Mouse (Mus musculus): Measurements from ENCODE around the gene Emg1.
"Not testable (repeated sequence)": the region's sequence is repeated elsewhere in the genome, so short reads cannot be mapped to it uniquely, and the experiment has no call there.

Gene Emg1

DNA sequence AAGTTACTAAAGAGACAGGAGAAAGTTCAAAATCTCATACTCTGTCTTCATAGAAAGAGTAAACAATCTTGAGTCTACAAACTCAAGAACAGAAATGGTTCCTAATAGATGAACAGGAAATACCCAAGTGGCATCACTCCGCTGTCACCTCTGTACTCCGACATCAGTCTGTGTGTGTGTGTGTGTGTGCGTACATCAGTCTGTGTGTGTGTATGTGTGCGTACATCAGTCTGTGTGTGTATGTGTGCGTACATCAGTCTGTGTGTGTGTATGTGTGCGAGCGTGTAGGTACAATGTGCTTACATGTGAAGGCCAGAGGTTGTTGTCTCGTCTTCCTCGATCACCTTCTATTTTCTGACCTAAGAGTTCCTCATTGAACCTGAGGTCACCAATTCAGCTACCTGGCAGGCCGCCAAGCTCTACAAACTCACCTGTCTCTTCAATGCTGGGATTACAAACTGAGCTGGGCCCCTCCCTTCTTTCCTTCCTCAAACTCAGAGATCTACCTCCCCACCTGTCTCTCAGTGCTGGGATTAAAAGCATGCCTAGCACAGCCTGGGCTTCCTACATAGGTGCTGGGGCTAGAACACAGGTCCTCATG is 3.6 kb downstream of the Emg1 start:
- no peak for DNase-seq (ENCODE audit: low read depth, low spot score)

DNA sequence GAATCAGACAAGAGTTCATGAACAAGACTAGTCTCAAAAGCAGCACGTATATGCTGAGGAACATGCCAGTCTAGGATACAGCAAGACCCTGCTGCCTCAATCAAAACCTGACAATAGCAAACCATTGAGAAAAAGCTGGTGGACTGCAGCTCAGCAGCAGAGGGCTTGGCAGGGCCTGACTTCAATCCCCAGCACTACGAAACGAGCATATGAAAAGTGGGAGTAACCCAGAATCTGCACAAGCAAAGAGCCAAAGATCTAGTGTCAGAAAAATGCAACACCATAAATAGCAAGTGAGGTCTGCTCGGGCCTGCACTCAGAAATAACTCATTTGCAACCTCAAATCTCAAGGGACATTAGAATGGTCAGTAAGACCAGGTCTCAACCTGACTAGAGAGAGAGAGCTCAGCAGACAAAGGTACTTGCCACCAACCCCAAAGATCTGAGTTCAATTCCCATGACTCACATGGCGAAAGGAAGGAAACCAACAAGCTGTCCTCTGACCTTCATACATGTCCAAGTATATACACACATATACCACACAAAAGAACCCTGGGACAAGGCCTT is 5.8 kb downstream of the Emg1 start:
- no peak for DNase-seq (ENCODE audit: low read depth, low spot score)

DNA sequence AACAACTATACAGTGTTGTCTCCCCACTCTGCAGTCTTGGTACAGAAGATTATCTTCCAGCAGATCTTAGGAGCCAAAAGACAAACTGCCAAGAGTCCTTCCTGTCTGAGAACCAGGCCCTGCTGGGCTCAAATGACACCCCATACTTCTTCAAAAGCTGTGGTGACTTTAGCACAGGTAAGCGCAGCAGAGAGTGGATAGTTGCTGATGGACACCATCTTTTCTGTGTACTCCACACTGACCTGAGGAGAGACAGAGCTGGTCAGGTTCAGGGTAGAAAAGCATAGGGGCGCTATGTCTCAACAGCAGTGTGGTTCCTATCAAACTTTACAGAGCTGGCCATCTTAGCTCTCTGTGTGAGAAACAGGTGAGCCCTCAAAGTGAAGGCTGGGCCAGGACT is 7.6 kb downstream of the Emg1 start:
- DNase-seq (ENCODE audit: low read depth, low spot score): no peak

DNA sequence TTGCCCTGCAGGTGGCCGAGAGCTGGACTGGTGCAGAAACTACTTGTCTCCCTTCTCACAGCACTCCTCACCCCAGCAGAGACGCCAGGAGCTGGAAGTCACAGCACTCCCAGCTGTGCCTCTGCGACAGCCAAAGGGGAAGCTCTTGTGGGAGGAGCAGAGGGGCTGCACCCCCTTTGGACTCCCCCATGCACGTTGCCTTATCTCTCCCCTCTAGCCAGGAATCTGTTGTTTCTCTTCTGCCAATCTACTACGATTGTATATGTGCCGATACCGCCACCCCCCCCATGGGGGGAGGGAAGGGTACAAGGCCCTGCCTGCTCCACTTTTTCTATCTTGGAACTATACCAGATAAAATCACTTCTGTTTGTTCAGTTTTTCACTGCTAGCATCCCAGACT is 8.2 kb downstream of the Emg1 start:
- DNase-seq (ENCODE audit: low read depth, low spot score): no peak

DNA sequence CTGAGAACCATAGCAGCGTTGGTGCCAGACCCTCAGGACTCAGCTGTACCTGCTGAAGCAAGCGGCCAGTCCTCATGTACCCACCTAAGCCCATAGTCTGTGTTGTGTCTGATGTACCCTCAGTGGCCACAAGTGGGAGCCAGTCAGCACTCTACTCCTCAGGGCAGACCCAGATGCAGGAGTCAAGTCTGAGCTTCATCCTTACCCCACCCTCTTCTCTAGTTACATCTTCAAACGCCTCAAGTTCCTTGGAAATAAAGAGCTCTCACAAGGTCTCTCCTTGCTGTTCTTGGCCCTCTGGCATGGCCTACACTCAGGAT is 9.2 kb downstream of the Emg1 start:
- DNase-seq (ENCODE audit: low read depth, low spot score): no peak

DNA sequence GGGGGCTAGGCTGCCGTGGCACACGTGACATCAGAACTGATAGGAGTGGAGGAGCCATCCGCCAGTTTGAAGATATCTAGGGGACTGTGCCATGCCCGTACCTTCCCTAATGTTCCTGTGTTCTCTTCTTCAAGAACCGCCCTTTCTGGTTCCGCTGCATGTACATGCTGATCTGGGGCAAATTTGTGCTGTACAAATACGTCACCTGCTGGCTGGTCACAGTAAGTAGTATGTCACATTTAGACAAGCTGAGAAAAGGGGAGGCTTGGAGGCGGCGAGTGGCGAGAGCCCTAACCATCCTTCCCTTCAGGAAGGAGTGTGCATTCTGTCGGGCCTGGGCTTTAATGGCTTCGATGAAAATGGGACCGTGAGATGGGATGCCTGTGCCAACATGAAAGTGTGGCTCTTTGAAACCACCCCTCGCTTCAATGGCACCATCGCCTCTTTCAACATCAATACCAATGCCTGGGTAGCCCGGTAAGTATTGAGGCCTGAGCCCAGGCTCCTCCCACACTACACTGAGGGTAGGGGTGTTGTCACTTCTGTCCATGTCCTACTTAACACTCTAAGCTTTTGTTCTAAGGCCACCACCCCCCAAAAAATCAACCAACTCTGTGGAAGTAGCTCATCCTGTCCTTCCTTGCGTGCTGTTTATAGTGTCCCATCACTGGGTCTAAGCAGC is 9.7 kb downstream of the Emg1 start:
- DNase-seq (ENCODE audit: low read depth, low spot score): no peak

DNA sequence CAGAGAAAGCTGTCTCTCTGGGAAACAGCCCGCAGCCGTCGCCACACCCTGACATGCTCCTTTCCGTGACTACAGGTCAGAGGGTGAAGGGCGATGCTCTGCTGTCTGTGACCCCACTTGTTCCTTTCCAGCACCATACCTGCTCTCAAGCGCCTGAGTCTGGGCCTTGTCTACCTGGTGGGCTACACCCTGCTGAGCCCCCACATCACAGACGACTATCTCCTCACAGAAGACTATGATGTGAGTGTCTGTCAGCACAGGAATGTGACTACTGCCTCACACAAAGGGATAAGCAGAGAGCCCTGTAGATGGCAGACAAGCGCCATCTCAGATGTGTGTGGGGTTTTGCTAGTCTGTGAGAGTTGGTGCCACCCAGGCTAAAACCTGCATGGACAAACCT is 10.6 kb downstream of the Emg1 start:
- no peak for DNase-seq (ENCODE audit: low read depth, low spot score)

DNA sequence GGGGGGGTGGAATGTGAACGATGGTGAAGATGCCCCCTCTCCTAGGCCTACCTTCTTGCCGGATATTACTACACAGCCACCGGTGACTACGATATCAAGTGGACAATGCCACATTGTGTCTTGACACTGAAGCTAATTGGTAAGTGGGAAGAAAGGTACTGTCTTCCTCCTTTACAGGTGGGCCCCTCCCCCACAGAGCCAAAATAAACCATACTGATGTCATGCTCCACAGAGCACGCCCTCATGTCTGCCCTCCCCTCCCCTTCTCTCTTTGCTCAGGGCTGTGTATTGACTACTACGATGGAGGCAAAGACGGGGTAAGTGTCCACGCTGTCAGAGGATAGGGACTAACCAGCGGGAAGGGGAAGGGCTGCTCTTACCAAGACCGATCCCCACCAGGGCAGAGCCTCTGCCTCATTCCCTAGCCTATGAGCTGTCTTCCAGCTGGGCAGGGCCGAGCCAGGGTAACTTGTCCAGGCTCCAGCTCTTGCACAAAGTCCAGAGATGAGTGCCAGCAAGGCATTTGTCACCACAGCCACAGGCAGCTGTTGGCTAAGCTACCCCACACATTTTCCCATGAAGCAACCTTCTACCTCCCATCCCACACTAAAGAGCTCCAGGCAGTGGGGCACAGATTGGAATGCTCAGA is 11.9 kb downstream of the Emg1 start:
- no peak for DNase-seq (ENCODE audit: low read depth, low spot score)

DNA sequence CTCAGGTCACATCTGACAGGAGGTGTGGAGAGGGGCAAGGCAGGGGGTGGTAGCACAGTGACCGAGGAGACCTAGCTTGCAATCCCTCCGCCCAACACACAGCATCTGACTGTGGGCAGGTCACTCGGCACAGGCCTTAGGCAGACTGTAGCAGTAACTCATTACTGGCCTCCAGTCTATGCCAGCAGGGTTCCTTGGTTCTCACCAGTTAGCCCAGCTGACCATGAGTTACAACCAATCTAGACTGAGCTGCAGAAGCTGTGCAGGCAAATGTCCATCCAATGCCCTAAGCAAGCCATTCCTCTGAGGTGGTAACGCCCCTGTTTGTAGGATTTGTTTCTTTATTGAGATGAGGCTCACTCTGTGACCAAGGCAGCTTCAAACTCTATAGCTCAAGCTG is 12.6 kb downstream of the Emg1 start:
- no peak for DNase-seq (ENCODE audit: low read depth, low spot score)

DNA sequence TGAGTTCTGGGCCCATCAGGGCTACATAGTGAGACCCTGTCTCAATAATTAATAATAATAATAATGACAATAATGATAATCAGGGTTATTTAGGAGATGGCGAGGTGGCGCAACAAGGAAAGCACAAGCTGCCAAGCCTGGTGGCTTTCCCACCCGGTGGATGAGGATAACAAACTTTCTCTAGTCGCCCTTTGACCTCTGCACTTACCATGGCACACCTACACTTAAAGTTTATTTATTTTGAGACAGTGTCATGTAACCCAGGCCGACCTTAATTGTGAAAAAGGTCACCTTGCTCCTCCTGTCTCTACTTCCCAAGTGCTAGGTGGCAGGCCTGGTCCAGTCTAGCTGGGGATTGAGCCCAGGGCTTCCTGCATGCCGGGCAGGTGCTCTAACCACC is 13.2 kb downstream of the Emg1 start:
- no peak for DNase-seq (ENCODE audit: low read depth, low spot score)

DNA sequence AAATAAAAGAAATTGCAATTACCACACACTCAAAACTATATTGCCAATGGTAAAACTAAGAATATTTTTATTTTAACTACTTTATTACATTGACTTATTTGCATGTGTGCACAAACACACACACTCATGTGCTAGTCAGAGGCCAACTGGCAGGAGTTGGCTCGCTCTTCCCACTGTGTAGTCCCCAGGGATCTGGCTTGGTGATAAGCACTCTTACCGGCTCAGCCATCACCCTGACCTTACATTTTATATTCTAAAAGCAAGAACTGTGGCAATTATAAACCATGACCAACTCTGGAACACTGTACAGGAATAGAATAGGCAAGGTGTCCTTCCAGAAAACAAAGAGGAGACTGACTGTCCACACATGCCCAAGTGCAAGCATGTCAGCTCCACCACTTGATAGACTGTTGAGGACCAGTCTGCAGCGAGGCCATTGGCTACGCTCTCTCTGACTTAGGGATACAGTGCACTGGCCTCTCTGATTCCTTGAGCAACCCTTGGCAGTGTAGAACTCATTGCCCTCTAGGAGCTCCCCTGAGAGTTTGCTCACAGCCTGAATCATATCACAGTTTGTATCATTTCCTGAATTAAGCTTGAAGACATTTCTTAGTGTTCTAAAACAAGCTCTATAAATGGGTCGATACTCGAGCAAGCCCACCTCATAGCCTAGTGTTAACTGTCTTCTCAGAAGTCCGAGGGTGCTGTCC is 15.4 kb downstream of the Emg1 start:
- DNase-seq (ENCODE audit: low read depth, low spot score): no peak

DNA sequence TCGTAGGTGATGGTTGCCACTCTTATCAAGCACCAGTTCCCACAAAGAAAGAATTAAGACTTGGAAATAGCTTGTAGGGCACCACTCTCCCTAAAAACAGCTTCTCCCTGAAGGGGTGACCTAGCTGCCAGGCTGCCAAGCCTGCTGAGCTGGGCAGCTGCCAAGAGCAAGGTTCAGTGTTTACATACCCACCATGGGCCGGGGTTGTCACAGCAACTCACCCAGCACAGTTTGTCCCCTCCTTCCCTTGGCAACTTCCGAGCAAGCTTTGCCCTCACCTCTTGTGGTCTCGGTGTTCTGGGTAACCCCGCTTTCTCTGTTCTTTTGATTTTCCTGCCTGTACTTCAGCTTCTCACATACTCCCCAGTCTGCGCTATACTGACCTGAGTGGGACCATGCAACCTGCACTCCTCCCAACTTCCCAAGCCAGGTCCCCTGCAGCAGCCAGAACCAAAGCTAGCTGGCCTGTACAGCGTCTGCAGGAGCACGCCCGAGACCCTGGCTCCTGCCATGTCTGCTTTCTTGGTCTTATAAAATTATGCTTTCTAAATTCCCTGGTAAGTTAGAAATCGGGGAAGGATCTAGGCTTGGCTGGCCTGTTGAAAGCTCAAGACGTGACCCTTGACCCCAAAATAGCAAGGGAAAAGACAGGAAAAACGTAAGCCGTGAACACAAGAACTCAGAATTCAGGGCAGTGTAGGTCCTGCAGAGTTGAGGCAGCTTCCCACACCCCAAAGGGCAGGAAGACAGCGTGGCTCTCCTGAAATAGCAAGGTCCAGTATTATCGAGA is 17.6 kb downstream of the Emg1 start:
- no peak for DNase-seq (ENCODE audit: low read depth, low spot score)

DNA sequence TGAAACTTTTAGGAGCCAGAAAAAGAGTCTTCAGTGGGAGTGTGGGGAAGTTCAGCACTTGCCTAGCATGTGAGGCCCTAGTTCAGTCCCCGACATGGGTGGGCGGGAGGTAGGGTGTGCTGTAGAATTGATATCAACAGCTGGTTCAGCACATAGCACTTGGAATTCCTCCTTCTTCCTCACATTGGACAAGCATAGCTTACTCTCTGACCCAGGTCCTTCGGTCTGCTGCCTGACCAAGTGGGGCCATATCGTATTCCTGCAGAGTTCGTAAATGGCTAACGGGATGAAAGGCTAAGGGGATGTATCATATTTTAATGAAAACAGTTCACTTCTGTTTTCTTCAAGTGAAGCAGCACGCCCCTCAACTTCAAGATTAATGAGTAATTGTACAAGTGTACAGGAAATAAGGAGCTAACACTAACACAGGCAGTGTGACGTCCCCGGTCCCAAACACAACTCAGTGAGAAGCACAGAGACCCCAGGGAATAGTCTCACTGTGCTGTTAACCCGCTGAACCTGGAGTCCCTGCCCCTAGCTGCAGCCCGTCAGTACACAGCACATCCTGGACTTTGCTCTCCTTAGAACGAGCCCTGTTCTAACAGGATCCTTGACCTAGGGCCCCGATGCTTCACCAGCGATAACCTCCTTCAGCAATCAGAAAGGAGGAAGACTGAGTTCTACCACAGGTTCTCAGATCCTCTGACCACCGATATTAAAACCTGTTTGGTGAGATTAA is 18.6 kb downstream of the Emg1 start:
- no peak for DNase-seq (ENCODE audit: low read depth, low spot score)

DNA sequence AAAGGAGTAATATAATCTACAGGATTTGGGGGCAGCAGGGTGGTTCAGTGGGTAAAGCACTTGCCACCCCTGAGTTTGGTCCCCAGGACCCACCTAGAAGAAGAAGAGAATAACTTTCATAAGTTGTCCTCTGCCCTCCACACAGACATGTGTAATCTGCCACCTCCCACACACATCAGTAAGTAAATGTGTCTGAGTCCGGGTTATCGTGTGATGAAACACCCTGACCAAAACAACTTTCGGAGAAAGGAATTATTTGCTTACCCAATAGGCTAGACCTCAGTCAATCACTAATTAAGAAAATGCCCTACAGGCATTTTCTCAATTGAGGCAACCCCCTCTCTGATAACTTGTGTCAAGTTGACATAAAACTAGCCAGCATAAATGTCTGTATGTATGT is 21.5 kb downstream of the Emg1 start:
- DNase-seq (ENCODE audit: low read depth, low spot score): no peak

DNA sequence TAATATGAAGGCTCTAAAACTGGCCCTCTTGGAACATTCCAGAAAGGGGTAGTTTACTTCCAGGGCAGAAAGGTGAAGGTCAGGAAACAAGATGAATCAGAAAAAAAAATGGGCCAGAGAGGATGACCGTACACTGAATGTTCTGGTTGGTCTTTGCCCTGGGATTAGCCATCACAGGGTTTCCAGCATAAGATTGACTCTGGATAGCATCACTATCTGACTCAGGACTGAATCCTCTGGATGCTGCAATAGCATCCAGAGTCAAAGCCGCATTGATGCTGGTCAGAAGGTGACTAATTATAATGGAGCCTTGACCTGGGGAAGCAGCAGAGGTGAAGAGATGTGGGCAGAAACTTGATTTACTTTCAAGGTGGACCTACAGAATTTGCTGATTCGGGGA is 23.0 kb downstream of the Emg1 start:
- DNase-seq (ENCODE audit: low read depth, low spot score): no peak

DNA sequence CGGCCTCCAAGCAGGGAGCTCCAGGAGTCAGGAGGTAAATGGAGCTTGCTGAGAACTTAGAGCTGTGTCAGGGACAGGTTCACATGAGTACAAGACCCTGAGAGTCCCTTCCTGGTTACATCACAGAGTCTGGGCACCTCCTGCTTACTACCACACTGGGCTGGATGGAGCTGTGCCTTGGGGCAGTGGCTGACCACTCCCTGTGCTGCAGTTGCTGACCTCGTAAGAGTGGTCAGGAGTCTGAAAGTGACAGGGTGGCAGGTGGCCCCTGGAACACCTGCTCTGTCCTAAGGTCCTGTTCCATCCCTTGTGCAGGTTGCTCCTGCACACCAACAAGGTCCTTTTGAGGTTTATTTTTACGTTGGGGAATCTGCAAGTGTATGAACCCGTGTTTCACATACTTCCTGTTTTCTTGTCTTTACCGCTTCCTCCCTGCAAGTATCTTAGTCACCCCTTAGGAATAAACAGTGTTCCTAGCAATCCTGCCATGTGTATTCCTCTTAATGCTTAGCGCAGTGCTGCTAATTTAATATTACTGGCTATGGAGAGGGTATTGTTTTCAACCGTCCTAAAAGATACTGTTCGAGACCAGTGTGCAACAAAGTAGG is 23.7 kb downstream of the Emg1 start:
- no peak for DNase-seq (ENCODE audit: low read depth, low spot score)

DNA sequence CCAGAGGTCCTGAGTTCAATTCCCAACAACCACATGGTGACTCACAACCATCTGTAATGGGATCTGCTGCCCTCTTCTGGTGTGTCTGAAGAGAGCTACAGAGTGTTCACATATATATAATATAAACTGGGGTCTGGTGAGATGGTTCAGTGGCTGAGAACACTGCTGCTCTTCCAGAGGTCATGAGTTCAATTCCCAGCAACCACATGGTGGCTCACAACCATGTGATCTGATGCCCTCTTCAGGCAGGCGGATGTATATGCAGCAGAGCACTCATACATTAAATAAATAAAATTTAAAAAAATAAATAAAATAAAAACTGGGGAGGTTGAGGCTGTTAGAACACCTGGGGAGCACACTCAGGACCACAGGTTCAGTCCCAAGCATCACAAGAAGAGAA is 25.3 kb downstream of the Emg1 start:
- not testable (repeated sequence) for DNase-seq (ENCODE audit: low read depth, low spot score)

DNA sequence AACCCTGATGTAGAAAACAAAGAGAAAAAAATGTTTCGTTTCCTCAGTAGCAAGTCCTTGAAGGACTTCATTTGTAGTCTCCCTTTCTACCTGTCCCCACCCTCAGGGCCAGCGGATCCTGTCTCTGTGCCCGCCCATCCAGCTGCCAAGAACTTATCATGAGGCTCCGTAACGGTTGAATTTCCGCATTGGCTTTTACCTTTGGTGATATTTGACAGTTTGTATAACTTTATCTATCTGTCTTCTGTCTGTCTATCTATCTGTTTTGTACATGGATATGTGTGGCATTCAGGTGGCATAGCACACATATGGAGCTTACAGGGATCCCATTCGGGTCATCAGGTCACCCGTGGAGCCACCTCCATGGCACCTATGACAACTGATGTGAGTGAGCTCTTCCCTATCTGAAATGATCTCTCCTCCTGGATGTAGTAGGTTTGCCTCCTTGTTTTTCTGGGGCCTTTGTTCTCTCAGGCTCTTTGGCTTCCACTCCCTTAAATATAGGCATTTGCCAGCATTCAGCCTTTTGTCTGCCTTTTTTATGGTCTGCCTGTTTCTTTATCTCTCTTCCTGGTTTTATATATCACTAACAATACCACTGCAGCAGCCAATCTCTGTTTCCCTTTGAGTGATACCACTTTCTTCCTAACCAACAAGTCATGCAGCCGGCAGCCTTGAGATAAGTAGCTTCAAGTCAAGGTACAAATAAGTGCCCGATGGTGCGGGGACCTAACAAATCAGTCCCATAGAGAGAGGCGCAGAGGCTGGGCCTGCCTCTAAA is 26.2 kb downstream of the Emg1 start:
- no peak for DNase-seq (ENCODE audit: low read depth, low spot score)

DNA sequence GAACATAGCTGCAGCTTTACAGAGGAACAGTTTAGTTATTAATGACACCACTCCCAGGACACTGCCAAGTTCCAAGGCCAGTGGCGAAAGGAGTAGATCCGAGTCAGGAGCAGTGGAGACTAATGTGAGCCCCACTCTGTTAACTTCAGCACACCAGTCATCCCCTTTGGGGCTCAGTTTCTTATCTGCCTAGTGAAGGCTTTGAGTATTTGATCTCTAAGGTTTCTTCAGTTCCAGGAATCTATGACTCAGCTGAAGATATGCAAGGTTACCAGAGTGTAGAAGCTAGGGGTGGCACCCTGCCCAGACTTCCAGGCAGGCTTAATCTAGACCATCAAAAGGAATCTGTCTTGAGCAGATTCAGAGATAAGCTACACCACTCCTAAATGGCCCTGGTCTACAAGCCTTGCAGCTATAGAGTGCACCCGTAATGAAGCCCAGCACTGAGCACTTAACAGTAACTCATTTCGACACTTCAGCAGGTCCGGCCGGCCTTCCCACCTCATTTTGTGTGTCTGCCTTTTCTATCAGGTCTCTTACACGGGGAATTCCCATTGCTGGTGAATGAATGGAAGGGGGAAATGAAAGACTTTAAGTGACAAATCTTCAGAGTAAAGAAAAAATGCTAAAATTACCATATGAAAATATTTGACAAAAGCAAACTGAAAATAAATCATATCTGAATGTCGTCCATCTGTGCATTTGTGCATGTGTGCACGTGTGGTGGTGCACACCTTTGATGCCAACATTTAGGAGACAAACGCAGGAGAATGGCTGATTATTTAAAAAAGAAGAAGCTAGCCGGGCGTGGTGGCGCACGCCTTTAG is 28.2 kb downstream of the Emg1 start:
- DNase-seq (ENCODE audit: low read depth, low spot score): no peak
